Mouse (Mus musculus): ENCODE measurements around the gene Abca3. TPM values are rescaled to one million over a fixed set of nuclear protein-coding genes. Genes with fewer than 3 reads are reported as not detected.
"Not testable (repeated sequence)": the region's sequence is repeated elsewhere in the genome, so short reads cannot be mapped to it uniquely, and the experiment has no call there.

The Abca3 gene
- total and polyA plus RNA-seq, 2 experiments from 2014 or later: 4.4 to 14.8 TPM

DNA sequence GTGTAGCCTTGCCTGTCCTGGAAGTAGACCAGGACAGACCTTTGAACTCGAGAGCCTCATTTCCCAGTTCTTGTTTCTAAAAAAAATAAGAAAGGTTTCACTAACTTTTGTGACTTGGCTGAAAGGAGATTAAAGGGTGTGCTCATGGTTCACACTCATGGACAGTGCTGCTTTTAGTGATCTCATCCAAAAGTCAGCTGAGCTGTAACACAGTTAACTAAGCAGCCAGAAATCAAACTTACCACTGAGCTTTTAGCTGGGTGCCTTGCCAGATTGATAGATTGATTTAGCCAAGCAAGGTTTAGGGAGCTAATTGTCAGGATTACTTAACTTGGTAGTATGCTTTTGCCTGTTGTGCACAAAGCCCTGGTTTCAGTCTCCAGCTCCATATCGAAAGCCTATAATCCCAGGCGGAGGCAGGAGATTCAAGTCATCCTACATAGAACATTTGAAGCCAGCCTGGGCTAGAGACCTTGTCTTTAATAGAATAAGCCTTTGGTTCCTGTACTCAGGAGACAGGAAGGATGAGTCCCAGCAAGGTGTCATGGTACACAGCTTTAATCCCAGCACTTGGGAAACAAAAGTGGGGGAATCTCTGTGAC, 64.4 kb downstream of the Abca3 start:
- H3K27me3 ChIP-seq (ENCODE audit: control insufficient read depth, insufficient read depth, low read length): no peaks in the 10 kb centered on the region
- no peak for DNase-seq (ENCODE audit: low spot score)
- peaks cover 50% of the 10 kb centered on the region for H3K36me3 ChIP-seq (replicated peaks; ENCODE audit: control insufficient read depth, insufficient read depth, low read length)
- 75% methylated on average over 3 of the region's 3 CpGs for WGBS
- TF ChIP-seq EP300 (IDR thresholded peaks at IDR 0.05; ENCODE audit: low read depth) (no peak), CTCF (IDR thresholded peaks at IDR 0.05; ENCODE audit: low read depth) (no peak)
- H3K4me1 ChIP-seq (ENCODE audit: control insufficient read depth, insufficient read depth): peaks cover 20% of the 10 kb centered on the region
- no peak overlapping the region for H3K27ac ChIP-seq (ENCODE audit: low read depth)
- ATAC-seq (ENCODE audit: insufficient read depth, low read depth): no peak
- no peaks in the 10 kb centered on the region for H3K9me3 ChIP-seq (replicated peaks; ENCODE audit: control insufficient read depth, low read length)
- H3K4me2 ChIP-seq (ENCODE audit: low read depth, low read length): peak overlapping the region; percentile 88
- peak overlapping the region; percentile 86; the same call in 1 of the 2 replicates for H3K4me3 ChIP-seq (ENCODE audit: low read depth, low read length)
- H3K9ac ChIP-seq (replicated peaks; ENCODE audit: low read depth, low read length): peak overlapping the region; percentile 88

DNA sequence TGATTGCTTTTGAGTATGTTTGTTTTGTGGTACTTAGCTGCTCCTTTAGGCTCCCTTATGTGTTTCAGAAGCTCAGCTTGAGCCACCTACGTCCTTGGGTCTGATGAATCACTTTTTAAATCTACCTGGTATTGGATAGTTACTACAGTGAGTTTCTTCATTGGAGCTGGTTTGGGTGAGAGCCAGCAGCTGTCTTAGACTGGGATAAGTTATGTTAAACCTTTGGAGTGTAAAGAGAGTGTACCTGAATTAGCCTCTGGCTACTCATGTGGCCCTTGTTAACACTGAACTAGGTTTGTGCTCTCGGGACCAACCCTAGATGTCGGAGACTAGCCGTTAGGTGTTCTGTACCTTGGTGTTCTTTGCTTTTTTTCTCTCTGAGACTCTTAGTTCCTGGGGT, 71.4 kb downstream of the Abca3 start:
- Histone ChIP-seq H3K4me2 (ENCODE audit: low read depth, low read length) (no peak overlapping the region), H3K9ac (replicated peaks; ENCODE audit: low read depth, low read length) (no peak overlapping the region), H3K27ac (ENCODE audit: low read depth) (no peak overlapping the region), H3K4me3 (ENCODE audit: low read depth, low read length) (no peak overlapping the region), H3K9me3 (replicated peaks; ENCODE audit: control insufficient read depth, low read length) (no peaks in the 10 kb centered on the region), H3K4me1 (ENCODE audit: control insufficient read depth, insufficient read depth) (no peaks in the 10 kb centered on the region), H3K36me3 (replicated peaks; ENCODE audit: control insufficient read depth, insufficient read depth, low read length) (peaks cover 67% of the 10 kb centered on the region), H3K27me3 (ENCODE audit: control insufficient read depth, insufficient read depth, low read length) (no peaks in the 10 kb centered on the region)
- no peak for TF ChIP-seq CTCF (IDR thresholded peaks at IDR 0.05; ENCODE audit: low read depth)
- TF ChIP-seq EP300 (IDR thresholded peaks at IDR 0.05; ENCODE audit: low read depth): no peak
- no peak for ATAC-seq (ENCODE audit: insufficient read depth, low read depth)
- 90% methylated on average over 4 of the region's 4 CpGs for WGBS
- DNase-seq (ENCODE audit: low spot score): no peak

DNA sequence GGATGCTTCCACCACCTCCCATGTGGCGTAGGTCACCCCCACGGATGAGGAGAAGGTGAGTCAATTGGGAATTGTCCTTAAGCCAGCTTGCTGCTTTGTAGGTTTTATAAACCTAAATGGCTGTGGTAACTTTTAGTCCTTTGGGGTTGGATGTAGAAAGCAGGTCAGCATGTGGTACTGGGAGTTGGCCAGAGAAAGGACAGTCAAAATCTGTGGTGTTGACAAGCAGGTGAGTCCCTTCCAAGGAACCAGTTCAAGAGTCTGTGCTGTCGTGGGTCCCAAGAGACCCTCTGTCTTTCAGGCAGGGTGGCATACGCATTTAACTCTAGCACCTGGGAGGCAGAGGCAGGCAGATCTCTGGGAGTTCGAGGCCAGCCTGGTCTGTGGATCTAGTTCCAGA, 72.7 kb downstream of the Abca3 start:
- Histone ChIP-seq H3K9me3 (replicated peaks; ENCODE audit: control insufficient read depth, low read length) (no peaks in the 10 kb centered on the region), H3K9ac (replicated peaks; ENCODE audit: low read depth, low read length) (no peak overlapping the region), H3K4me2 (ENCODE audit: low read depth, low read length) (no peak overlapping the region), H3K4me1 (ENCODE audit: control insufficient read depth, insufficient read depth) (no peaks in the 10 kb centered on the region; the same call in 1 of the 2 replicates), H3K27ac (ENCODE audit: low read depth) (no peak overlapping the region), H3K4me3 (ENCODE audit: low read depth, low read length) (no peak overlapping the region), H3K36me3 (replicated peaks; ENCODE audit: control insufficient read depth, insufficient read depth, low read length) (peaks cover 54% of the 10 kb centered on the region), H3K27me3 (ENCODE audit: control insufficient read depth, insufficient read depth, low read length) (no peaks in the 10 kb centered on the region)
- TF ChIP-seq CTCF (IDR thresholded peaks at IDR 0.05; ENCODE audit: low read depth): no peak
- no peak for TF ChIP-seq EP300 (IDR thresholded peaks at IDR 0.05; ENCODE audit: low read depth)
- 91% methylated on average over 5 of the region's 5 CpGs for WGBS
- DNase-seq (ENCODE audit: low spot score) (no peak), ATAC-seq (ENCODE audit: insufficient read depth, low read depth) (no peak)

GRCm38 (mm10) chr17:24425326-24425725, 73.6 kb downstream of the Abca3 start:
- not testable (repeated sequence) for ATAC-seq (ENCODE audit: insufficient read depth, low read depth); DNase-seq (ENCODE audit: low spot score); H3K4me1 ChIP-seq (ENCODE audit: control insufficient read depth, insufficient read depth); H3K27ac ChIP-seq (ENCODE audit: low read depth); H3K9ac ChIP-seq (replicated peaks; ENCODE audit: low read depth, low read length); H3K27me3 ChIP-seq (ENCODE audit: control insufficient read depth, insufficient read depth, low read length); H3K9me3 ChIP-seq (replicated peaks; ENCODE audit: control insufficient read depth, low read length); H3K4me2 ChIP-seq (ENCODE audit: low read depth, low read length); H3K4me3 ChIP-seq (ENCODE audit: low read depth, low read length)
- 93% methylated on average over 4 of the region's 8 CpGs for WGBS
- peaks cover 45% of the 10 kb centered on the region for H3K36me3 ChIP-seq (replicated peaks; ENCODE audit: control insufficient read depth, insufficient read depth, low read length)

DNA sequence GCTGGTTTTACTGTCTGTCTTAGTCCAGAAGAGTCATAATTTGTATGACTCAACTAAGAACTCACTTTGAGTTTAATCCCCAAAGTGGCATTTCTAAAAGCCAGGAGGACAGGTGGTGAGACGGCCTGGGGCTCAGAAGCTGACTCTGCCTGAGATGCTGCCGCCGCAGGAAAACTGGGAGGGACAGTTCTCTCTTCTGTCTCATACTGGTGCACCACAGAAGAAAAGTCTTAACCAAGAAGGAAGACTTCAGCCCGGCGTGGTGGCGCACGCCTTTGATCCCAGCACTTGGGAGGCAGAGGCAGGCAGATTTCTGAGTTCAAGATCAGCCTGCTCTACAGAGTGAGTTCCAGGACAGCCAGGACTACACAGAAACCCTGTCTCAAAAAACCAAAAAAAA, 74.2 kb downstream of the Abca3 start:
- TF ChIP-seq CTCF (IDR thresholded peaks at IDR 0.05; ENCODE audit: low read depth) (no peak), EP300 (IDR thresholded peaks at IDR 0.05; ENCODE audit: low read depth) (no peak)

More for the DNA sequence above, 74.2 kb downstream of the Abca3 start:
- WGBS: 92% methylated on average over 7 of the region's 7 CpGs
- H3K9ac ChIP-seq (replicated peaks; ENCODE audit: low read depth, low read length): peak overlapping the region; percentile 84; the same call in 1 of the 2 replicates
- ATAC-seq (ENCODE audit: insufficient read depth, low read depth): no peak
- no peaks in the 10 kb centered on the region for H3K9me3 ChIP-seq (replicated peaks; ENCODE audit: control insufficient read depth, low read length)
- H3K27ac ChIP-seq (ENCODE audit: low read depth): peak overlapping the region; percentile 96
- no peak overlapping the region for H3K4me2 ChIP-seq (ENCODE audit: low read depth, low read length)
- peak overlapping the region; percentile 63 for H3K4me3 ChIP-seq (ENCODE audit: low read depth, low read length)
- peaks cover 39% of the 10 kb centered on the region for H3K36me3 ChIP-seq (replicated peaks; ENCODE audit: control insufficient read depth, insufficient read depth, low read length)
- no peak for DNase-seq (ENCODE audit: low spot score)
- no peaks in the 10 kb centered on the region for H3K27me3 ChIP-seq (ENCODE audit: control insufficient read depth, insufficient read depth, low read length)
- H3K4me1 ChIP-seq (ENCODE audit: control insufficient read depth, insufficient read depth): peaks cover 12% of the 10 kb centered on the region
